Mouse (Mus musculus) embryonic fibroblast, embryonic 13.5 days (primary cell): ENCODE results near the gene Parp11.

Experiments used
- CTCF ChIP-seq: IDR thresholded peaks from 2 replicates; pipeline ENCODE4 v1.5.1; 2011; ENCODE audit warnings: mild to moderate bottlenecking, control low read depth, low read length, moderate library complexity, borderline replicate concordance; ENCODE audit not compliant: insufficient read depth
- POLR2A ChIP-seq: IDR thresholded peaks from 2 replicates; pipeline ENCODE4 v1.6.1; 2011; ENCODE audit warnings: low read depth, mild to moderate bottlenecking, control low read depth, low read length, moderate library complexity

DNA sequence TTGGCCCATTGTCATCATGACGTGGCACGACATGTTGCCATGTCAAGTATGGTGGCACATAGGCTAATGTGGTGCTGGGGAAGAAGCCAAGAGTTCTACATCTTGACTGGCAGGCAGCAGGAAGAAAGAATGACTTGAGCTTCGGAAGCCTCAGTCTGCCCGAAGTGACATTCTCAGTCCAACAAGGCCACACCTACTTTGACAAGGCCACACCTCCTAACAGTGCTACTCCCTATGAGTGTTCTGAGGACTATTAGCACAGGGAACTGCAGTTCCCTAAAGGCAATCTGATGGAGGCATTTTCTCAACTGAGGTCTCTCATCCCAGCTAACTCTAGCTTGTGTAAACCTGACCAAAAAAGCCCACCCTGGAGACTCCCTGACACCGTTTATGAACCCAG, 93.0 kb downstream of the Parp11 start:
- TF ChIP-seq POLR2A (no peak), CTCF (no peak)
